Mouse (Mus musculus): ENCODE measurements around the gene Slfn5.

DNA sequence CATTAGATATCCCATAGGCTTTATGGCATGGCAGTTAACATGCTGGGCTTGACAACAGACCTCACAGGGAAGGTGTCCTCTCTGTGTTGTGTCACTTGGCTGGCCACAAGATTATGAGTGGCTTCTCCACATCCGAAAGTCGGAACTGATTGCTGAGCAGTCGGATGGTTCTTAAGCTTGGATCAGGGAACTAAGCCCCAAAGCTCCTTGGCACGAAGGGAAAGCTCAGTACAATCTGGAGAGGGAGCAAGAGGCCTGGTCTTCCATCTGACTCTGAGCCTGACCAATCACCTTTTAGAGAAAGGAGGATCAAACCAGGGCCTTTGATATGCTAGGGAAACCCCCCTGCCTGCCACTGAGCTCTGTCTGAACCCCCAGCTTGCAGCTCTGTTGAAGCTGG lies 29.5 kb upstream of the Slfn5 start:
- TF ChIP-seq CTCF (IDR thresholded peaks at IDR 0.05; ENCODE audit: extremely low read depth, insufficient read depth, insufficient read length, insufficient replicate concordance) (no peak), POLR2A (IDR thresholded peaks at IDR 0.05; ENCODE audit: low read depth, low read length) (no peak)

Measured in spleen, adult 2 months (tissue).